Mouse (Mus musculus): ENCODE results near the gene Astn2.

The Astn2 gene

DNA sequence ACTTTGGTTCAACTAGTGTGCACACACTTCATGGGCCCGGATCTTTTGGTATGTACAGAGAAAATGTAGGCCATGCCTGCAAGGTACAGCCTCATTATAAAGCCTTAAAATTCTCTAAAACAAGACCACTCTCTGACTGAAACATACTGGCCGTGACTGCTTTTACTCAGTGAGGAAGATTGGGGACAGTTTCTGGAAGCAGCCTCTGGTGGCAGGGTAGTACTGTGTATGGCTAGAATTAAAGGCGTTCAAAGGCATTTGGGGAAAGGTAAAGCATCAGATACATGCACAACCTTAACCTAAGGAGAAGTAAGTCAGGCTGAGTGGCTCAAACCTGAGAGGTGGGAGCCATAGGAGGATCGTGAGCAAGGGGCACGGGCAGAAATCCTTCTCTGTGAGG, 725.9 kb downstream of the Astn2 start:
- no peak for DNase-seq (ENCODE audit: low read depth, low spot score)

DNA sequence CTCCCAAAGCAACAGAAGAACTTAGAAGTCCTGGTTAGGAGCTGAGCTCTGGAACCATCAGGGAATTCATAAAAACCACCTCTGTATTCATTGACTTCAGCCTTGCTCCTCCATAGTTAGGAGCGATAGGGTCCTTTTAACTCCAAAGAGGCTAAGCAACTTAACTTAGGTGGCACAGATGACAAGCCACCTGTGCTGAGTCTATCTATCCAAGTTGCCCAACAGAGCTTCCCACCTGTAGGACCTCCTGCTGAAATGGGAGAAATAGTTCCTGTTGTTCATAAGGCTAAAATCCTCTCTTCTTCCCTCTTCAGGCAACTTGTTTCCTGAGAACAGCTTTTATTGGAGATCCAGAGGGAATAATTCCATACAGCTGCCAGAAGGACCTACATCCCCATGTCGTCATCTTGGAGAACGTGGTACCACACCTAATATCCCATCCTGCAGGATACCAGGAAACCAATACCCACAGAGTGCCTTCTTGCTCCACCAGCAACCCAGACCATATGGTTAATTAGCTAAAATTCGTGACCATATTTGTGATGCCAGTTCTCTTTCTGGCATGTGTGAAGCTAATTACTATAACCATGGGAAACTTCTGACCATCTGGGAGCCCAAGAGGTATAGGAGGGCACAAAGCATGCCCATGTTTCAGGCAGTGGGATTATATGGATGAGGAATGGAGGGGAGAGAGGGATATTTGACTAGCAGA, 730.0 kb downstream of the Astn2 start:
- DNase-seq (ENCODE audit: low read depth, low spot score) = no peak

DNA sequence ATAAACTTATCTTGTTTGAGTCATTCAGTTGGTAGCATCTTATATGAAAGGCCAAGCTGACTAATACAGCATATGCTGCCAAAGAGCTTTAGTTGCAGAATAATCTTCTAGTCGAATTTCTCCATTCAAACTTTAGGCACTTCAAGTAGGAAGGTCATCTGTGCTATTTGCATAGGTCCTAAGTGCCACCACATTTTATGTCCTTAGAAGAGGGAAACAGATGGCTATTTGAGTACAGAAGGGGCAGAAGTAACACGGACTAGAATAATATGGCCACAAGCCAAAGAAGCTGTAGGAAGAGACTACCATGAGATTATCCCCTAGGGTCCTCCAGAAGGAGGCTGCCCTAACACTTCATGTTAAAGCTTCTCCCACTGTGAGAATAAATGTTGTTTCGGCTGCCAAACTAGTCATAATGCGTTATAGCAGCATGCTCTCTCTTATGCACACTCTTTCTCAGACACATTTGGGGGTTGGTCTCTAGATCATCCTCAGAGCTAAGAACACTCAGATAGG, 730.9 kb downstream of the Astn2 start:
- no peak for DNase-seq (ENCODE audit: low read depth, low spot score)

DNA sequence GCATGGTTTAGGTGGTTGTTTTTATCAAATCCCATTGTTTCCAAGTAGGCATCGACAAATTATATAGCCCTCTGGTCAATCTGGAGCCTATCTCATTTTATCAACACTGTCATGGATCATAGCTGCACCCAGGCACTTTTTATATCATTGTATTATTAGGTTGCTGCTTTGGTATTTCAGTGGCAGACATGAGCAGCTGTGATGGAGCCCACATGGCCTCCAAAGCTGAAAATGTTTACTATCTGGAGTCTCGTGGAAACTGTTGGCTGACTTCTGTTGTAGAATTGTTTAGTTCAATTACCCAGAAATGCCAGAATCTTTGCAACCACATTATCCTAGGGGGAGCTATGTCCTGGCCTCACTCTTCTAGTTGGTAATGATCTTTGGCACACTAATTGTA, 732.1 kb downstream of the Astn2 start:
- DNase-seq (ENCODE audit: low read depth, low spot score) = no peak

DNA sequence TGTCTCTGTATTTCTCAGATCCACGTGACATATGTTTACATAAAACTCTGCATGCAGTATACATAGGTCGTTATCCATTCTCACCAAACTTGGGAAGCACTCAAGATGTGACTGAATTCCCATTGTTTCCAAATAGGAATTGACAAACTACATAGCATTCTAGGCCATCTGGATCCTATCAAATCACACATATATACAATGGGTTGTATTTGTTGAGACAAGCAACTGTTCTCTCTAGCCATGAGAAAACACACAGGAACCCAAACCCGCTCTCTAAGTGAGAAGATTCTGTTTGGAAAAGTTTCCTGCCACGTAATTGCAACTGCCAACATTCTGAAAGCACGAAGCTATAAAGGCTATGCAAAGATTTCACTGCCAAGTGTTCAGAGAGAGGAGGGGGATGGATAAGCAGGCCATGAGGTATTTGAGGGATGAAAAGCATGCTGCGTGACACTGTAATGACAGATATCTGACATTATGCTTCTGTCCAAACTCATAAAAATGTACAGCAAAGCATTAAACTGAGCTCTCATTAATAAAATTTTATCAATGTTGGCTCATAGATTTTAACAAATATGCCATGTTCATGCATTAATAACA, 732.7 kb downstream of the Astn2 start:
- DNase-seq (ENCODE audit: low read depth, low spot score) = no peak

DNA sequence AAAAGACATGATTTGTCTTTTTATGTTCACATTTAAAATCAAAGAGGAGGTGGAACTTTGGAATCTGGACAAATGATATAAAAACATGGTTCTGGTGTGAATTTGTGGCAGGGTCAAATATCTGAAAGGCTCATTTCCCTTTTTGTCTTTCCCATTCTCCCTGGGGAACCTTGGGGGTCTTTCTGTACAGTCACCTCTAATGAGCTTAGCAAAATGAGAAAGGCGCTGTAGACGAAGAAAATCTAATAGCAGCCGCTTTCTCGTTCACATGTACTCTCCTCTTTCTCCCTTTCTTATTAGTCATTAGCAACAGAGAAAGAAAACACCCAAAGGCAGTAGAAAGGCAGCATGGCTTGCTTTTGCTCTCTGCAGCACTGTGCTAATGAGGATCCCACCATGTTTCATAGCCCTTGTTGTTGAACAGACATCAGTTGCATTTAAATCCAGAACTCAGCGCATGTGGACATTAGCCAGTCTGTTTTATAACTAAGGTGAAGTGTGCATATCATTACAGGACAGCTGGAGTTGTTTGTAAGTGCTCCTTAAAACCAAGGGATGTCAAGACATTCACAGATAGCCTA, 737.3 kb downstream of the Astn2 start:
- DNase-seq (ENCODE audit: low read depth, low spot score) = no peak

DNA sequence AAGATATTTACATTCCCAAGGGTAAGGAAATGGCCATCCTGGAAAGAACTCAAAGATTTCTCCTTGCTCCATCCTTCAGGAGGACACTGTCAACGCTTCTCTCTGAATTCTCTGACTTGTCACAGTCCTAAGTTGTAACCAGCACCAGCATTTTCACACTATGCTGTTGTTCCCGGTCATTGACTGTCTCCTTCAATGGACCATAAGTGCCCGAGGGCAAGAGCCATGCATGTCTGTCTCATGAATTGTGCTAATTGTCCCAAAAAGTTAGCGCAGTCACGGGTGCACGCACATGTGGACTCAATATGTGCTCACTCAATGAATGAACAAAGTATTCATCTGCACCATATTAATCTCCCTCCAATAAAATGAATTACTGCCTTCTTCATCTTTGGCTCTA, 741.2 kb downstream of the Astn2 start:
- no peak for DNase-seq (ENCODE audit: low read depth, low spot score)

DNA sequence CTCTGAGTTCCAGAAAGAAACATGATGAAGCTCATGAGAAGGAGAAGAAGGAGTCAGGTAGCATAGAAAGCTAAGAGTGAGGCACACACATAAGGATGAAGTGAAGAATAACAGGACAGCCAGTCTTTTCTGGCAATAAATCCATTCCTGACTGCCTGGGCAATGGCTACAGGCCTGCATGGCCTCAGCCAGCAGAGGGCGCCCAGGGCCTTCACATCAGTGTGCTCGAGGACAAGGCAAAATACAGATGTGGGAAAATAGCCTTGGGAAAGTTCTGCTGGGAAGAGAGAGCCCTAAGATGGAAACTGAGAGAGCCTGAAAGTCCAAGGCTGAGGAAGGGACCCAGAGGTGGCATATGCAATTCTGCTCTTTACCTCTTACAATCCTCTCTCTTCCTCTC, 749.7 kb downstream of the Astn2 start:
- peak; percentile 66 for DNase-seq (ENCODE audit: low read depth, low spot score)

DNA sequence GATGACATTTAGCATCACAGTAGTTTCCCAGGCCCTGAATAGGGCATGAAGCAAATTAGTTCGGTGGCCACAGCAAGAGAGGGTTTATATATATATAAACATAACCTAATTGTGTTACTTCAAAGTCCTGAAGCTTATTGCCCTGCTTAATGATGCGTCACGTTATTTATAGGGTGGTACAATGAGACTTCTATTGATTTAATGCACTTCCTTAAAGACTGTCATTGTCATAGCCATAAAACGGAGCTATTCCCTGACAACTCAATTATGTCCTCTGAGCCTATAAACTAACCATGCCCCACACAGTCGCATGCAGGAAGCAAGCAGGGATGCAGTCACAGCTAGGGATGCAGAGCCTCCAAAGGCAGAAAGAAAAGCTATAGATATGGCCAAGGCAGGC, 761.8 kb downstream of the Astn2 start:
- DNase-seq (ENCODE audit: low read depth, low spot score) = no peak

DNA sequence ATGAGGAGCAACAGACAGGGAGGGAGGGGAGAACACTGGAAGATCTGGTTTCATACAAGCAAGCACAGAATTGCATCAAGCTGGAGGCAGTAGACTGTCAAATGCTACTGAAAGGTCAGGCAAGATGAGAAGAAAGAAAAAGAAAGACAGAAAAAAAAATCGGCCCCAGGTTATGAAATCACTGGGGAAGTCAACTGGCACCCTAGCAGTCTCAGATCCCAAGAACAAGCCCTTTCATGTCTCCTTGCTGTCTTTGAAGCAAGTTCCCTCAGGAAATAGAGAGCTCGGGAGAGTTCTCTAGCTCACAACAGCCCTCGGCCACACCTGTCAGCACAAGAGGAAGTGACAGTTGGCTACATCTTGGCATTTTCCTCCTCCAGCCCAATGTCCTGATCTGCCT, 766.2 kb downstream of the Astn2 start:
- no peak for DNase-seq (ENCODE audit: low read depth, low spot score)

DNA sequence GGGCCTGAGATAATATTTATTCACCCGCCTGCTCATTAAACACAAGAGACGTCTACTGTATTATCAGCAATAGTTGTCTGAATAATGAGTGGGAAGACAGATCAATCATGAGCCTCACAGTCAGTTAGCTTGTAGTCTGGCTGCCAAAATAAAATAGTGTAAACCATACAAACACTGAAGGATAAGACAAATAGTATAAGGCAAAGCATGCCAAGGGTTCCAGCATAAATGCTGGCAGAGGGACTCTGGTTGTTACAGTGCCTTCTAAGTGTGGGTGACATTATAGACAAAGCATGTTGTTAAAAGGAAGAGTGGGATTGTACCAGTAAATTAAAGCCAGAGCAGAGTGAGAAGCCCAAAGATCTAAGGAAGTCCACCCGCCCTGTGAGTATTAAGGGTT, 784.3 kb downstream of the Astn2 start:
- no peak for DNase-seq (ENCODE audit: low read depth, low spot score)

DNA sequence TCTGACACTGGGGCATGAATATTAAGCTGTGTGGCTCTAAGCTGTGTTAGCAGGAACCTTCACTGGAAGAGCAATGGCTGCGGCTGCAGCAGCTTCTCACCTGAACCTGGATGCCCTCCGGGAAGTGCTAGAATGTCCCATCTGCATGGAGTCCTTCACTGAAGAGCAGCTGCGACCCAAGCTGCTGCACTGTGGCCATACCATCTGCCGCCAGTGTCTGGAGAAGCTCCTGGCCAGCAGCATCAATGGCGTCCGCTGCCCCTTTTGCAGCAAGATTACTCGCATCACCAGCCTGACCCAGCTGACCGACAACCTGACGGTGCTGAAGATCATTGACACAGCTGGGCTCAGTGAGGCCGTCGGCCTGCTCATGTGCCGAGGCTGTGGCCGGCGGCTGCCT, 791.3 kb downstream of the Astn2 start:
- DNase-seq (ENCODE audit: low read depth, low spot score) = no peak

DNA sequence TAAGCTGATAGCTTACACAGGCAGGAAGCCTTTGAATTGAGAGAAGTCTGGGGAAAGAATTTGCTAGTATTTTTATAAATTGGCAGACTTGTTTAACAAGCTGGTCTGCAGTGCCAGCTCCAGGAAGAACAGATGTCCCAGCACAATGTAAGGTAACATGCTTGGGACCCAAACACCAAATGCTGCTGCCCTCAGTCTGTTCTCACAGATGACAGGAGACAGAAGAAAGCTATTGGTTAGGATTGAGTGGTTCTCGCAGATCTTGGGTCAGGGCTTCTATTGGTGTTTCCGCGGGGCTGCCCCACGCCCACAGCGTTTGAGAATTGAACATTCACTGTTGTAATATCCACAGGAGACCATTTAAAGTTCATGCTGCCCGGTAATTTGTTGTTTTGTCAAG, 793.5 kb downstream of the Astn2 start:
- no peak for DNase-seq (ENCODE audit: low read depth, low spot score)

DNA sequence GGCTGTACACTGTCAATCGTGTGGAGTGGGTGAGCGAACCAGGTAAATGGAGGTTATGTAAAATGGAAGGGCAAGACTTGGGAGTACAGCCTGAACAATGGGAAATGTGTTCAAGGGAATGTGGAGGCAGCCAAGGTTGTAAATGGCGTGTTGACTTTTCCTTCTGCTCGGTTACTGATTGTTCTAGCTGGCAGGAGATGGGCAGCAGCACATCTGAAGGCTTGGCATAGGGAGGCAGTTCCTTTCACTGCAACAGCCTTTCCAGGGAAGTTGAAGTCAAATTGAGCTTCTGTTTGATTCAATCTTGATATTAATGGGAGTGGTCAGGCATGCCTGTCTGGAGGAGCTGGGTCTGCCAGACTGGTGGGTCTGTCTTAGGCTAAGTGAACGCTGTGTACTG, 794.1 kb downstream of the Astn2 start:
- no peak for DNase-seq (ENCODE audit: low read depth, low spot score)

DNA sequence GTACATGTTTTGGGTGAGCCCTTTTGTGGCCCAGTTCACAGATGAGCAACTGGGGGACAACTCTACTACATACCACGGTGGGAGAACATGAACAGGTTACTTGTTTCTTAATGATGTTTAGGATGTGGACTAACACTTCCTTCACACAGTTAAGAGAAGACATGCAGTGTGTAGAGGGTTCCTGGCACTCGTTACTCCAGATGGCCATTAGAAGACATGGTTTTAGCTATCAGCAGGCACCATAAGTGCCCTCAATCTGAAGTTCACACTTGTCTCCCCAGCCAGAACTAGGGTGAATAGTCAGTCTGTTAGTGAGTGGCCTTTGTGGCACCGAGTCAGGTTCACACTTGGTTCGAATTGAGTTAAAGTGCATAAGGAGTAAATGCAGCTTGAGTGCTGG, 796.3 kb downstream of the Astn2 start:
- DNase-seq (ENCODE audit: low read depth, low spot score) = no peak

DNA sequence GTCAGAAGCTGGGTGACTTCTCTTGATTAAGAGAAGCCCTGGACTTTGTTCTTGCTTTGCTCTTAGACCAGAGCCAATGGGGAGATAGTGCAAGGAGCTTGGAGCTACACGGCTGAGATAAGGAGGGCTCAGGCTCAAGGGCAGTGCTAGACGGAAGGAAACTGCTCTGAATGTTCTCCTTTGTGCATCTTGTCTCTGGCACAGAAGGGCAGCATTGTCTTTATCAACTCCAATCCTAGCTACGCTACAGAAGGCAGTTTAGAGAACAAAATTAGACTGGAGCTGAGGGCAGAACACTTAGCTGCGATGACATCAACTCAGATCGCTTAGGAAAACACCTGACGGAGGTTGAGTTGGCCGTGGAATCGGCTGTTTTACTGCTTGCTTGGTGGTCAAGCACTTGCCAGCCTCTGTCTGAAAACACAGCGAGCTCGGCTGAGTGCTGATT, 797.2 kb downstream of the Astn2 start:
- DNase-seq (ENCODE audit: low read depth, low spot score) = no peak

DNA sequence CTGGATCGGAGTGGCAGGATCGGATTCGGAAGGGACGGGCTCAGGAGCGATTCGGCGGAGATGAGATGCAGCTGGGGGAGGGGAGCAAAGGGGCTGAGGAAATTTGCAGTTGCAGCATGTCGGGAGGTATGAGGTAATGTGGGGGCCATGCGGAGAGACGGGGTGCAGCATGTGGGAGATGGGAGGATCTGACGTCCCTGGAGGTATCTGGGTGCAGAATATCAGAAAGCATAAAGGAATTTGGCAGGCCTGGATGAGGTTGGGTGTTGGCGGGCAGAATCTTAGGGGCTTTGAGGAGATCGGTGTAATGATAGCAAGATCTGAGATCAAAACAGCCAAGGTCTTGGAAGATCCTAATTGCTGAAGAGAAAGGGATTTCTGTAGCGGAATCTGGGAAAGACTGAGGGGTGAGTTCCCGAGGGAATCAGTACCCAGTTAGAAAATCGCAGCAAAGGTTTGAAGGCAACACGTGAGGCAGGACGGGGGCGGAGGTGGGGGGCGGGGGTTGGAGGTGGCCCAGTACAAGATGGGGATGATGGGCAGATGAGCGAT, 799.2 kb downstream of the Astn2 start:
- DNase-seq (ENCODE audit: low read depth, low spot score) = peak; percentile 12

DNA sequence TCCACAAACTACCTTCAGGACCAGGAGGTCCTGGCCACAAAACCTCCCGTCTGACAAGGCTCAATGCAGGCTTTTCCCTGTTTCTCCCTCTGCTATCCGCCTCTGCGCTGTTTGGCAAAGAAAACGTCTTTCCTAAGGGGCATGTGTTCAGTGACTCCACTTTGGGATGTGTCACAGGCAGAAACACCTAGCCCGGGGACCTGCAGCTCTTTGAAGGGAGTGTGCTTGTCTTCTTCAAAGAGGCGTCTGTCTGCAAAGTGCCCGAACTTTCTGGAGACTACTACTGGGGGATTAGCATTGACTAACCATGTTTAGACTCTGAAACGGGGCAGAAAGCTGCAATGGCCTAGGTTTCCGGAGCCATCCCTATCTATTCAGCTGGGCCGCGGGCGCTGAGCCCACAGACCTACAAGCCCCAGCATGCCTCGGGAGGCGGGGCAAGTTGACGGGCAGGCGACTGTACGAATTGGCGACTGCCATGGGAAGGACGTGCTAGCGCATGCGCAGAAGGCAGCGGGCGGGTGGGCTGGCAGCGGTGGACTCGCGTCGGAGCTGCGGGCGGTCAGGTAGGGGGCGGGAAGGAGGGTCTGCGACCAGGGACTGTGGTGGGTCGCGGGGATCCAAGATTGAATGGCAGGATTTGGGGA, 799.8 kb downstream of the Astn2 start, which contains the start of gene Trim32:
TSS of gene Trim32 (plus strand) at position 483 of the 647 bp plus-strand sequence.
- peak; percentile 96 for DNase-seq (ENCODE audit: low read depth, low spot score)

DNA sequence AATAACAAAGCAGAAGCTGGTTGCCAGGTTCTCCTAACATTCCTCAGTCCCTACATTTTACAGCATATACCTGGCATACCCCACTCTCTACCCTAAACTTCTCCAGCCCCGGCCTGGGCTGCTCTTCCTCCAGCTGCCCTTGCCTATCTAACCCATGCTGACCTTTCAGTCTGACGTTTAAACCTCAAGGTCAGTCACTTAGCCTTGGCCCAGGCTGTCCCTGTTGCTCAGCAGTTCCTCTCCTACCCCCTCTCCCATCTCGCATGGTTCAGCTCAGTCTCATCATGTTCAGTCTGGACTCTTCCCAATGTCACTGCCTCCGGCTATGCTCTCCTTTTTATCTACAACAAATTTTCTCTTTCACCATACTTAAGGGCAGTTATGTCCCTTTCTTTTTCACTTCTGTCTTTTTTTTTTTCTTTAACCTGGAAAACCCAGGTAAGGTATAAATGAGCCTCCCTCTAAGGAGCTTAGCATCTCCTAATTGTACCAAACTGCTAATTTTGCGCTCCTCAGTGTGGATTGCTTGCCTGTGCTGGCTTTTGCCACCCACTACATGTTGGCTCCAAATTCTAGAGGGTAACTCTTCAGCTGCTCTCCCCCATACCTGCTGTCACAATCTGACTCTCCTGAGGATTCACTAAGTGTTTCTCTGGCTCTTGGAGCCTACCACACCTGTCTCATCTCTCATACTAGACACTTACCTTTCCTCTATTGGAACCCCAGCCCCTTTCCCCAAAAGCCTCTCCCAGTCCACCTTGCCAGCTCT, 809.6 kb downstream of the Astn2 start:
- no peak for DNase-seq (ENCODE audit: low read depth, low spot score)

DNA sequence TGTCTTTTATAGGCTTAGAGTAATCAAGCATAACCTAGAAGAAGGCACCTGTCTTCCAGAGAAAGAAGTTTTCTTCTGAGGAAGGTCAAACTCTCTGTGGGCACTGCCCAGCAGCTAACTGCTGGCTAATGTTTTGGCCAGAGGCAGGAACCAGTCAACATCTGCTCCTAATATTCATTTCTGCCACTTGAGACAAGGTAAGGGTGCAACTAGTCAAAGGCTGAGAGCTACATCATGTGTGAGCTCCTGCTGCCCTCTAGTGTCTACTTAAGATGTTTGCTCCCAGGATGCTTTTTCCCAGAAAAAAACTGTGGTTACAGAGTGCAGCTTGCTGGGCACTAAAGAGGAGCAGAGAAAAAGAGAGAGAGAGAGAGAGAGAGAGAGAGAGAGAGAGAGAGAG, 814.6 kb downstream of the Astn2 start:
- DNase-seq (ENCODE audit: low read depth, low spot score) = peak; percentile 67

DNA sequence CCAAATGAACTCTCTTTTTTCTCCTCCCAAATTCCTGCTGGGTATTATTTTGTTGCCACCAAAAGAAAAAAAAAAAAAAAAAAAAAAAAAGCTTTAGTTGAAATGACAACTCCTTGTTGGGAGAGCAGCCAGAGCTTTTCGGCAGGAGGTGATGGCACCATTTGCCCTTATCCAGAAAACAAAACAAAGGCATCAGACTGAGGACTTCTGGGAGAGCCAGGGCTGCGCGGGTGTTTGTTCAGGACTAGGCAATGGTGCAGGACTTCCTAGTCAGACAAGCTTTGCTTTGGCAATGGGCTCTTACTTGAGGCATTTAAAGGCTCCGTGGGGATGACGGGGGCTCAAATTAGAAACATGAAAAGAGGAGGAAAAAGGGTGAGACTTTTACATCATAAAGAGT, 817.5 kb downstream of the Astn2 start:
- no peak for DNase-seq (ENCODE audit: low read depth, low spot score)

All from ES-CJ7 (cell line).